Mouse (Mus musculus) CH12F3 (cell line): ENCODE measurements around the gene Cdca8.
"Not testable (repeated sequence)": the region's sequence is repeated elsewhere in the genome, so short reads cannot be mapped to it uniquely, and the experiment has no call there.

Experiments
- in situ Hi-C: fragments of 300-500 bp; cut with MboI; formaldehyde crosslinking; loops from 2 replicates; pipeline ENCODE4 v1.14.3; 2020; ENCODE audit warnings: low sequenced_read_pairs

The Cdca8 gene

GRCm38 (mm10) chr4:124939211-124939610, at the start of gene Cdca8:
Cdca8 (minus strand) TSS chr4:124939311.
- in situ Hi-C loops, result not testable (repeated sequence)

- in situ Hi-C loops, result no loop called here
Observed at GRCm38 (mm10) chr4:124988382-124988781, 49.3 kb upstream of the Cdca8 start.

DNA sequence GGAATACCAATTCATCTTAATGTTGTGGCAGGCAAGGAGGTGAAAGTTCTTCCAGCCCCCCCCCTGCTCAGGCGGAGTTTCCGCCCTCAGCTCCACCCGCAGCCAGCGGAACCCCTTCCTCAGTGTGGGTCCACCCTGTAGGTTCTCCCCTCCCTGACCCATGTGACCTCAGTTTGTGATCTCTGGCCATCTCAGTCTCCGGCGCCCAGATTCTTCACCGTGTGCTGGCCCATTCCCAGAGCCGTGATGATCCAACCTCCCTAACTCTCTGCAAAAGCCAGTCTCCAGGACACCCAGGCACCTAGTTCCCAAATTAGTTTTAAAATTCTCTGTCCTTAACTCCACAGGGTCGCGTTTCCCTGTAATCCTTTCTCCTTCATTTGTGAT, 48.6 kb upstream of the Cdca8 start:
- in situ Hi-C loops, result no loop called here

DNA sequence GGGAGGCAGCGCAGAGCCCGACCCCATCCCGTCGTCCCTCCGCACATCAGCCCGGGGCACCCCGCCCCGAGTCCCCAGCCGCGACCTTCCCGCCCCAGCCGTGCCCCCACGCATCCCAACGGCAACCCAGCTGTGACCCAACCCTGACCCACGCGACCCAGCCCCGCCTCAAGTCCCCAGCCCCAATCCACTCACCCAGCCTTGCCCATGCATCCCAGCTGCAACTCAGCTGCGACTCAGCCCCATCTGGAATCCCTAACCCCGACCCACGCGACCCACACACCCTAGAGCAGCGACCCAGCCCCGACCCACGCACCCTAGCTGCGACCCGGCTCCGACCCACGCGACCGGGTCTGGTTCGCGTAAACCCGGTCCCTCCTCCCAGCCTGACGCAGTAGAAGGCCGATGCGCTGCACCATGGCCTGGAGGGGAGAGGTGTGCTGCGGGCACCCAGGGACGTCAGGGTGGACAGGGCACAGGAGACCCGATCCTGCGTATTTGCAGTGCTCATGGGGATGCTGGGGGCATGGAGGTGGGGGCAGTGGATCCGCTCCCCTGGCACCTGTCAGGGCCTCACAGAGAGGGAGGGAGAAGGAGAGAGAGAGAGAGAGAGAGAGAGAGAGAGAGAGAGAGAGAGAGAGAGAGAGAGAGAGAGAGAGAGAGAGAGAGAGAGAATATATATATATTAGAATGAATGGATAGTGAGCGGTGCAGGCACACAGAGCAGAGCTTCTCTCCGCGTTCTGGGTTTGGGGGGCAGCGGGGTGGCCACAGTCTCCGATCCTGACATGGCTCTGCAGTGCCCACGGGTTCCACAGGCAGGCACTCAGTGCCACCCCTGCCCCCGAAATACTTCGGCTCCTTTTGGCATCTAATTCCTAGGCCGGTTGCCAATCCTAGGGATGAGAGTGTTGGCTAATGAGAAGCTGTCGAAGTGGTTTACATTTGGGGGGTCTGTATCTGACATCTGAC, 47.9 kb upstream of the Cdca8 start:
- in situ Hi-C loops, result no loop called here

DNA sequence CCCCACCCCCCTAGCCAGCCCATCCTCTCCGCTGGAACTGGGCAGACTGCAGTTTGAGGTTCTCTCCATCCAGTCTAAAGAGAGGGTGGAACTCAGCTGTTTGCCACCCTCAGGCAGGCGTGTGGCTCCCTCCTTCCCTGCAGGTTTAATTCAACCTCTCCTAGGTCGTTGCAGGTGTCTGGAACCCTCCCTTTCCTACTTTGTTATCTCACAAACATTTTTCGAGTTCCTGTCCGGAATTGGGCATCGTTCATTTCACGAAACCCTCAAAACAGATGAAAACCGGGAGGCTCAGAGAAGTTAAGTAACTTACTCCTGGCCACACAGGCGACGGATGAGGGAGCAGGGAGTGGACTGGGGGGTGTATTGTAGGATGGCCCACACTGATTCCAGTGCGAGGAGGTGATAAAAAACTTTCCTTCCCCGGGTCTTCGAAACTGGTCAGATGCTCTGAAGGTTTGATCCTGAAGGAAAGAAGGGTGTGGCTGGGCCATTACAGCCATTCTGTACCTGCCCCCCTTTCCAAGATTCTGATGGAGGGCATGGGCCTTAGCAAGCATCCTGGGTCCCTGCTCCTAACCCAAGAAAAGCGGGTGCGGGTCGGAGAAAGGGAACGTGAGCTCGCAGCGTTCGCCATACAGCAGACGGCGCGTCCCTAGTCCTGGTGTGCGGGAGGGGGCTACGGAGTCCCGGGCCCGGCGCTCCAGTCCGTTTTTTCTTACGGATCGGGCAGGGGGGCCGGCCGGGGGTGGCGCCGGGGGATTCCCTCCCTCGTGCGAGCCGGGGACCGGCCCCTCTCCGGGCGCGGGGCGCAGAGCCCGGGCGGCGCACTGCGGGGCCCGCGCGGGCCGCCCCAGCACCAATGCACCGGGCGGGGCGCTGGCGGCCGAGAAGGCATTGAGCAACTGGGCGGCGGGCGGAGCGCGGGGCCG, 46.8 kb upstream of the Cdca8 start, which contains the start of gene Rspo1:
TSS of gene Rspo1 (plus strand) at position 760 of the 932 bp plus-strand sequence.
- in situ Hi-C loops, result no loop called here

DNA sequence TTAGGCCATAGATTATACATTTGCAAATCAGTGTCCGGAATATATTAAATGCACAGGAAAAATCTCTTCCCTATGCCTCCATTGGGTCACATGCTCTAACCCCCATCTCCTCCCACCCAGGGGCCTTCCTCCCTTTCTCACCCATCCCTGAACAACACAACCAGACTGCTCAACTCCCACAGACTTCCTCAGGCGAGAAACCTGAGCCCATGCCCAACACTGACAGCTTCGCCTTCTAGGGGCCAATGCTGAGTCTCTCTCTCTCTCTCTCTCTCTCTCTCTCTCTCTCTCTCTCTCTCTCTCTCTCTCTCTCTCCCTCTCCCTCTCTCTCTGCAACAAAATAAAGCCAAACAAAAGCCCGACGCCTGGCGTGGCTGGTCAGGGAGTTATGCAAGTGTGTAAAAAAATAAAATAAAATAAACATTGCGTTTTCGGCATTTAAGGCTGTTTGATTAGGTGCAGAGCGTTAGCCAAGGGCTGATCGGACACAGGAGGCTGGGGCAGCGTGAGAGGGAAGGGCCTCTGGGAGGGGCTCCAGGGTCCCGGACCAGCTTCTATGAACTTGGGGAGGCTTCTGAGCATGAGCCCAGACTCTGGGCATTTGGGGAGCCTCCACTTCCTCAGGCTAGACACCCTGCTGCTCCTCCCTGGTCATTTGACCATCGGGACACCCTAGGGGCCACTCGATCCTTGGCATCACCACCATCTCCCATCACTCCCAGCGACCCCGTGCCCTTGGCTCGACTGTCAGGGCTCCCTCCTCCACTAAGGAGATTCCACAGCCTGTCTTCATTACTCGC, 46.0 kb upstream of the Cdca8 start:
- in situ Hi-C loops, result no loop called here

- in situ Hi-C loops, result no loop called here
Observed at GRCm38 (mm10) chr4:124983893-124984526, 44.9 kb upstream of the Cdca8 start.

- in situ Hi-C loops, result no loop called here
Observed at GRCm38 (mm10) chr4:124978201-124978600, 39.1 kb upstream of the Cdca8 start.

- in situ Hi-C loops, result no loop called here
Observed at GRCm38 (mm10) chr4:124973296-124973695, 34.2 kb upstream of the Cdca8 start.

DNA sequence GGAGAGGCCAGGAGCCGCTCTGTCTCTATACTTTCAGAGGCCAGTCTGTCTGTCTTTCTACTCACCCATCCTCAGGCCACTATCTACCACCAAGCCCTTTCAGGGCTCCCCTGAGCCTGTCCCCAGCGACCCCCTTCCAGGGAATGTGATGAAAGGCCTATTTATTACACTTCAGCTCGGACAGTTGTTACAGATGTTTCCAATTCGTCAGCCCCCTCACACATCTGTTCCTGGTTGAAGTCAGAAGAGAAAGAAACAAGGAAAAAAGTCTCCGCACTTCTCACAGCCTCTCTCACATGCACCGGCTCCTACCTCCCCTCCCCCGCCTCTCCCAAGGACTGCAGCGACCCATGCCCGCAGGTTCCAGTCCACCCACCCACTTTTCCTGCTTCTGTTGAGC, 33.2 kb upstream of the Cdca8 start:
- in situ Hi-C loops, result no loop called here

DNA sequence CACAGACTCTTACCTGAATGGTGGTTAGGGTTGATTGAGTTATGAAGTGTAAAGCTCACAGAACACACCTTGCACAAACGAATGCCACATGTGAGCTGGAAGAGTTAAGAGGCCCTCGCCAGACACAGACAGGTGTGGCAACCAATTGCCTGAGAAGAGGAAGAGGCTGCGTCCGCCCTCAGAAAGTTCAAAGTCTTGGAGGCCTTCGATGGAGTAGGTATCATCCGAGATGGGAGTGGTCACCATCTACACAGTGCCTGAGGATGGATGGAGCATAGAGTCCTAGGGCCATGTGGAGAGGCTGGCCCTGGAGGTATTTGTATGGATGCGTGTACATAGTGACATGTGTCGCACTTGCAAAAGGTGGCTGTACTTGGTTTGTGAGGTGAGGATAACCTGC, 32.0 kb upstream of the Cdca8 start:
- in situ Hi-C loops, result no loop called here

DNA sequence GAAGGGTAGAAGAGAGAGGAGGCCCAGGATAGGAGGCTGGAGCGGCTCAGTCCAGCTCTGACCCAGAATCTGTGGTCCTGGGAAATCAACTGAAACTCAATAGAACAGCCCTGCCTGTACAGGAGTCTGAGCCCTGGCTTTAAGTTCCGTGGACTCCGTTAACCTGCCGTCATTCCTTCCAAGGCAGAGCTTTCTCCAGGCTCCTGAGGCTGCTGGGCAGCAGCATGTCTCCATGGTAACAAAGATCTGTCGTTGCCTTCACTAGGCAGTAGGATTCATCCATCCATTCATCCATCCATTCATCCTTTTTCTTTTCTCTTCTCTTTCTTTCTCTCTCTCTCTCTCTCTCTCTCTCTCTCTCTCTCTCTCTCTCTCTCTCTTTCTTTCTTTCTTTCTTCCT, 31.6 kb upstream of the Cdca8 start:
- in situ Hi-C loops, result no loop called here

DNA sequence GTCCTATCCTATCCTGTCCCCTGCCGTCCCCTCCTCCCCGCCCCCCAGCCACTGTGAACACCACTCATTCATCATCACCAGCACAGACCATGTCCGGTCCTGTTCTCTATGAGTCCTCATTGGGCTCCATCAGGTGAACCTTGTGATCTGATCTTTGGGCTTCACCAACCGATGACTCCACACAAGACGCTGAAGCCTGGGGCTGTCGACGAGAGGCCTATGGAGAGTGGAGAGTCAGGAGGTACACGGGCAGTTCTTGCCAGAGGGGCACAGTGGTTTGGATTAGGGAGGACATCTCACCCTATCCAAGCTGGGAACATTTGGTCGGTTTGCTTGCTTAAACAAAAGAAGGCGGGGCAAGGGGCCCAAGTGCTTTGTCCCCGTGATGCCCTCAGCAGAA, 31.1 kb upstream of the Cdca8 start:
- in situ Hi-C loops, result no loop called here

DNA sequence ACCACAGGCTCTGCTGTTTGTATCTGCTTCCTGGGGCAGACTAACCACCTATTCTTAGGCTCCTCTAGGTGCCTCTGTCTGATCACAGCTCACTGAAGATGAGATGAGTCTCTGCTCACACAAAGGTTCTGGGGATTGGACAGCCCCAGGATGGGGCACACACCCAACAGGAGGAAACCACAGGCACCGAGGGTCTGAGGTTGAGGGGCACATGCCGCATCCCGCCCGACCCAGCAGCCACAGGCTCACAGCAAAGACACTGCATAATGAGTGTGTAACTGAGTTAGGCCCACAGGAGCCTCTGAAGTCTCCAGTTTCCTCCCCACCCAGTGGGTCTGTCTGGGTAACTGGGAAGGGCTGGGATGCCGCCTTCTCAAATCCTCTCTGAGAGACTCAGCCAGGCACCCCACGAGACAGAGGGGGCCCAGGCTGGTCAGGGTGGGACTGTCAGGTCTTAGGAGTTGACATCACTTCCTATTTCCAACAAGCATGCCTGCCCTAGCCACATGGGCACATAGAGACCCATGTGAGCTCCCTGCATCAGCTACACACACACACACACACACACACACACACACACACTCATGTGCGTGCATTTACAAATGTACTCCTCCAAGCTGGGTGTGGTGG, 30.2 kb upstream of the Cdca8 start:
- in situ Hi-C loops, result no loop called here

- in situ Hi-C loops, result no loop called here
Observed at GRCm38 (mm10) chr4:124968711-124969110, 29.6 kb upstream of the Cdca8 start.

DNA sequence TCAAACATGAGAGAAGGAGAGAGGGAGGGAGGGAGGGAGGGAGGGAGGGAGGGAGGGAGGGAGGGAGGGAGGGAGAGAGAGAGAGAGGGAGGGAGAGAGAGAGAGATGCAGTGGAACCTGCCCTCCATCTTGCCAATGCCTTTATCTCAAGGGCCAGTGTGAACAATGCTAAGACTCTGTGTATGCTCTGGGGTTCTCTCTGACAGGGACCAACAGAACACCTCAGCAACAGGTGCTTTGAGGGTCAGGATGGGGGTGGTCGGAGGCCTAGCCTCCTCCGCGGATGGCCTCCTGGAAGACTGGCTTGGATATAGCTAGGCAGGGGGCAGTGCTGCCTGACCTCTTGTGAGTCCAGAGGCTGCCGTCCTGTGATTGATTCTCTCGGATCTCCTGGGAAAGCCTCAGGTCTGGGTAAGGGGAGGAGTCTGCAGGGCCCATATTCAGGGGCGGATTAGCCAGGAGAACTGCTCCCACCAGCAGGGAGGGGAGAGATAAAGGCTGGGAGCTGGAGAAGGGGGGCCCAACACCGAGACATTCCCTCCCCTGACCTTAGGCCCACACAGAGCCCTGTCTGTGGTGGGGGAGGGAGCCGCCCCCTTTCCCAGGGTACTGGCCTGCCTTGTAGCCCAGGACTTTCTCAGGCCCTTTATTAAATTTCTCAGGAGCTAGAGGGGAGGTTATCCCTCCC, 25.9 kb upstream of the Cdca8 start:
- in situ Hi-C loops, result no loop called here

DNA sequence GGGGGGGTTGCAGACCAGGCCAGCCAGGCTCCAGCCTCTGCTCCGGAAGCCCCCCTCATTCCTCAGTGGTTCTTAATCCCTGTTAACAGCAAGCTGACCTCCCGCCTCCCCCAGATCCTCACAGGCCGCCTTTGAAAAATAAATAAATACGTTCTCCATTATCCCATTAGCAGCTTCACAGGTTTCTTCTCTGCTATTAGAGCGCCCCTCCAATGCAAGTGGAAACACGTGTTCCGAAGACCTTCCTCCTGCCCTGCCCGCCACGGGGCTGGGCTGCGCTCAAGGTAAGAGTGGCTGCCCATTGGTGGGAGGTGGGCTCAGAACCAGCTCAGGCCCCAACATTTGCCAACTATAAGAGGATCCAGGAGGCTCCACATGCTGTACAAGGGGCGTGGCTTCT, 23.5 kb upstream of the Cdca8 start:
- in situ Hi-C loops, result no loop called here

DNA sequence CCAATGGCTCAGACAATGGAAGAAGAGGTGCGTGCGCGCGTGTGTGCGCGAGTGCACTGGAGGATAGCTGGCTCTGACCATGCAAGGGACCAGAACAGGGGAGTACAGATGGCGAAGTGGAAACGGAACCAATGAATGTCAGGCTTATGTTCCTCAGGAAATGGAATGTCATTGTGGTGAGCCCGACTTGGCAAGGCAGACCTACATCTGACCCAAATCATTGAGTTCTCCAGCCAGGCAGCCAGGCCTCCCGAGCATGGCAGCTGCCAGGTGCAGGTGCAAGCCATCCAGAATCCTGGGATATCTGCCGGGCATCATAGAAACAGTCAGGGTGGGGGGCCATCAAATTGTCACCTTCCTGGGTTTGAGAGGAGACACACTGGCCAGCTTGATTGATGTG, 21.8 kb upstream of the Cdca8 start:
- in situ Hi-C loops, result no loop called here

- in situ Hi-C loops, result no loop called here
Observed at GRCm38 (mm10) chr4:124959062-124959461, 20.0 kb upstream of the Cdca8 start.
